Mouse (Mus musculus) T-cell, adult 2 months (primary cell): ENCODE results near the gene Gm45808.
"Not testable (repeated sequence)": the region's sequence is repeated elsewhere in the genome, so short reads cannot be mapped to it uniquely, and the experiment has no call there.

Experiments
- DNase-seq: peaks from one replicate; pipeline ENCODE4 v3.0.0; 2022; ENCODE audit warnings: low spot score

Gene Gm45808

GRCm38 (mm10) chr7:45486761-45487415 is at the start of gene Gm45808:
TSS of gene Gm45808 (minus strand) at chr7:45486811.
- no peak for DNase-seq

DNA sequence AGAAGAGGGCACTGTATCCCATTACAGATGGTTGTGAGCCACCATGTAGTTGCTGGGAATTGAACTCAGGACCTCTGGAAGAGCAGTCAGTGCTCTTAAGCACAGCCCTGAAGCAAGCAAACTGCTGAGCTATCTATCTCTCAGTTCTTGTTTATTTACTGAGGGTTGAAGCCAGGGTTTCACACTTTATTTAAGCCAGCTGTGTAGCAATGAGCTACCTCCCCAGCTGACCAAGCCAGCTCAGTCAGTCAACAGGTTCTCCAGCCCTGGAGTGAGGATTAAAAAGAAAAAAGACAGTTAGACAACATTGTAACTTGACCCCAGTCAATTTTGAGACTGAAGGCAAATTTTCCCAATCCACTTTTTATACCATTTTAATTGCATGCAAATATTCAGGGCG is 49.1 kb upstream of the Gm45808 start:
- DNase-seq: no peak

DNA sequence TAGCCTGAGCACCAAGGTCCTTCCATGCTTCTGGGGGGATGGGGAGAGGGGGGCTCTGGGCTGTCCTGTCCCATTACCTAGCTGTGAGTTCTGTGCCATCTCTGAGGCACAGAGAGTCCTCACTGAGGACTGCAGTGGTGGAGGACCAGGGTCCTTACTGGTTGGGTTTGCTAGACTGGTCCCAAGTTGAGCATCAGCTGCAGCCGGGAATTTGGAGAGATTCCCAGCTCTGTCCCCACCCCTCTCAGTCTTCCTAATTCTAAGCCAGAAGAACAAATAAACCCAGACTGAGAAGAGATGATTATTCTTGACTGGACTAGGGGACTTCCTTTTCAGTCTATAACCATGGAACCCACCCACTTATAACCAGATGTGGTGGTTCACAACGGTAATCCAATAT is 44.0 kb upstream of the Gm45808 start:
- DNase-seq: no peak

DNA sequence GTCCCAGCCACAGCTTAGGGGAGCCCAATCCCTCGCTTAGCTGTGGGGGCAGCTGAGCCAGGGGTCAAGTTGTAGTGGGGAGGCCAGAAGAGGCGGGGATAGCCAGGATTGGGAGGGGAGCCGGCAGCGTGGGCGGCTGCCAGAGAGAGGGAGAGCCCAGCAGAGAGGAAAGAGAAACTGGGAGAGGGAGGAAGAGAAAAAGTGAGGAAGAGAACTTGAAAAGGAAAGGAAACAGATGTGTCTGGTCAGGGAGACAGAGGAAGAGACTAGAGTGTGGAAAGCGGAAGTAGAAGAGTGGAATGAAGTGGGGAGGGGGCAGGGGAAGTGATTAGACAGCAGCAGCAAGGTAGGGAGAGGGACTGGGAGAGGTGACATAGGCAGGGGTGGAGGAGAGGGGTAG is 42.9 kb upstream of the Gm45808 start:
- DNase-seq: no peak

- not testable (repeated sequence) for DNase-seq
These were observed 40.6 kb upstream of the Gm45808 start for GRCm38 (mm10) chr7:45527169-45527568.

DNA sequence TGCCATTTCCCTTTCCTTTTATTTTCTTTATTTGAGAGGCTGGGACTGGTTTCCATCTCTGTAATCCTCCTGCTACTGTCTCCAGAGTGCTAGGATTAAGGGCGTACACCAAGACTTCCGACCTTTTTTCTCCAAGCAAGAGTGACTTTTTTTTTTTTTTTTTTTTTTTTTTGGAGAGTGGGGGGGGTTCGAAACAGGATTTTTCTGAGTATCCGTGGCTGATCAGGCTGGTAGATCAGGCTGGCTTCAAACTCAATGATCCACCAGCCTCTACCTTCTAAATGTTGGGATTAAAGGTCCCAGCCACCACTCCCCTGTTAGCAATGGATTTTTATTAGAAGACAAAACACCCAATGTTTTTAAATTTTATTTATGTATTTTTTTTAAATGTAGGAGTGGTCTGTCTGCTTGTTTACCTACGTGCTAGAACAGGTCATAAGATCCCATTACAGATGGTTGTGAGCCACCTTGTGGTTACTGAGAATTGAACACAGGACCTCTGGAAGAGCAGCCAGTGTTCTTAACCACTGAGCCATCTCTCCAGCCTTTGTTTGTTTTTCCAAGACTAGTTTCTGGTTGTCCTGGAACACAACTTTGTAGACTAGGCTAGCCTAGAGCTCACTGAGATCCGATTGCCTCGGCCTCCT is 40.0 kb upstream of the Gm45808 start:
- peak; percentile 64 for DNase-seq

DNA sequence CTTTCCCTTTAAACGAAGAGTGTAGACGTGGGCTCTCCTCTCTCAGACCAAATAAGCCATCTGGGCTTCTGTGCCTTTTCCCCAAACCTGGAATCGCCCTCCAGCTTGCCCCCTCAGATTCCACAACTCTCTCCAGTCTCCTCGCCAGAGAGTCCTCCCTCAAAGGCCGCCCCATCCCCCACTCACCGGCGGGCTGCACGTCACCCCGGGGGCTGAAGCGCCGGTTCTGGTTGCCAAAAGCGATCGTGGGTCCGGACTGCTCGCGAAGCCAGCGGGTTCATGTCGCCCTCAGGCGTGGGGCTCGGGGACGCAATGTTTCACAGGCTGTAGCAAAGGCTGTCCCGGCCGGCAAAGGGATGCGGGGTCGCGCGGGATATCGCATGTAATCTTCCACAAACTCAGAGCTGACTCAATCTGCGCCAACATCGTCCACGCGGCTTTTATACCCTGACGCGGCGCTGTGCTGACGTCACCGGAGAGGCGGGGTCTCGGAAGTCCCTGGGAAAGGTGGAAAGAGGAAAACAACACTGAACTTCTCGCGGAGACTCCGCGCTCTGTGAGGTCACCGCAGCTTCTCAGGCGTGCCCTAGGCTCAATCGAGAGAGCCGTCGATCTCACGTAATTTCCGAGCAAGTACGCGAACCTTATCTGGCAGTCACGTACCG is 39.3 kb upstream of the Gm45808 start, which contains the start of the genes Ppp1r15a and Plekha4:
TSS of gene Ppp1r15a (minus strand) at position 460 of the 665 bp plus-strand sequence.
TSS of gene Plekha4 (plus strand) at position 522 of the 665 bp plus-strand sequence.
- DNase-seq: peak; percentile 98

GRCm38 (mm10) chr7:45524841-45525621 is 38.4 kb upstream of the Gm45808 start:
- peak; percentile 14 for DNase-seq

DNA sequence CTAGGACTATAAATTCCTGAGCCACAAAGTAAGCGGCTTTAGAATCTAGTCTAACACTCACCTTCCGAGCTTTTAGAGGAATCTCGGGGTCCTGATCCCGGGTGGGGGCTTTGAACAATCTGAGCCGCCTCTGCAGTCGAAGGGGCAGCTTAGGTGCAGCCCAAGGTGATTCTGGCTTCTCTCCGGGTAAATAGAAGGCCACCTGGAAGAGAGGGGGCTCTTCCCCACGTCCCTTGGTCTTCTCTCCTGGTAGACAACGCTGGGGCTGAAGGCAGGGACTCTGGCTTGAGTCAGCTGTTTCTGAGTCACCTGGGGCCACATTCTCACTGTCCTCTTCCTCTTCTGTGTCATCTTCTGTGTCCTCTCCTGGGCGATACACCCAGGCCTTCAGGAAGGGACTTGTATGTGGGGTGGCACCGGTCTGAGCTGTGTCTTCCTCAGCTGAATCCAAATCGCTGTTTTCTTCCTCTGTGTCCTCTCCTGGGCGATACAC is 37.1 kb upstream of the Gm45808 start:
- DNase-seq: no peak

- DNase-seq: peak; percentile 5
These were observed 36.5 kb upstream of the Gm45808 start for GRCm38 (mm10) chr7:45522957-45523676.

DNA sequence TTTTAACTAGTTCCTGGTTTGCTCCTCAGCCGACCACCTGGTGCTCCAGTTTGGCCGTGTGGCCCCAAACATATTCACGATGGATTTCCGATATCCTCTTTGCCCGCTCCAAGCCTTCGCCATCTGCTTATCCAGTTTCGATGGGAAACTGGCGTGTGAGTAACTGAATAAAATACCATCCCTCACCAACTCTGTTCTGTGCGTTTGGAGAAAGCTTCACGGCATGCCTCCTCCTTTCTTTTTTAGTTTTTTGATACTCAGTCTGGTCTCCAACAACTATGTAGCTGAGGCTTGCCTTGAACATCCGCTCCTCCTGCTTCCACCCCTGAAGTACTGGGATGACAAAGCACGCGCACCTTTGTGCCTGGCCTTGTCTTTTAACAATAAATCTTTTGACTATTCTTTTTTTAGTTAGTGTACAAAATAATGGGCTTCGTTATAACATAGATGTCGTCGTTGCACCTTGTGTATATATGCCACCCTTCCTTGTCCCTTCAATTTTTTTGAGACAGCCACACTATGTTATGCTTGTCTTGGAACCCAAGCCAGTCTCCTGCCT is 35.7 kb upstream of the Gm45808 start:
- DNase-seq: no peak

GRCm38 (mm10) chr7:45521728-45522184 is 35.1 kb upstream of the Gm45808 start:
- DNase-seq: peak; percentile 96

GRCm38 (mm10) chr7:45520605-45521004 is 34.0 kb upstream of the Gm45808 start:
- DNase-seq: no peak

GRCm38 (mm10) chr7:45519345-45520120 is 32.9 kb upstream of the Gm45808 start:
- DNase-seq: peak; percentile 65

DNA sequence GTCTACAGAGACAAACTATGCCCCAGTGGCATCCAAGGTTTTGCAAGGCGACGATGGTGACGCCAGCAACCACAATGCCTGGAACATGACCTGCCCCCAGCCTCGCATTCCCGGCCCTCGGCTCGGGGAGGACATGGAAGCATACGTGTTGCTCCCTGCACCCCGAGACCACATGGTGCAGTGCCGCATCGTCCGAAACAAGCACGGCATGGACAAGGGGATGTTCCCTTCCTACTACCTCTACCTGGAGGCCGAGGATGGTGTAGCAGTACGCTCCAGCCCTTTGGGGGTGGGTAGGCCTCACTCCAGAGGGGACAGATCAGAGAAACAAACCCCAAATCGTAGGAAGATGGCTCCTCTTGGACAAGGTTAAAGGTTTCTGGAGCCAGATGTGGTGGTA is 32.0 kb upstream of the Gm45808 start:
- DNase-seq: no peak

- DNase-seq: peak; percentile 8
These were observed 30.2 kb upstream of the Gm45808 start for GRCm38 (mm10) chr7:45516846-45517245.

DNA sequence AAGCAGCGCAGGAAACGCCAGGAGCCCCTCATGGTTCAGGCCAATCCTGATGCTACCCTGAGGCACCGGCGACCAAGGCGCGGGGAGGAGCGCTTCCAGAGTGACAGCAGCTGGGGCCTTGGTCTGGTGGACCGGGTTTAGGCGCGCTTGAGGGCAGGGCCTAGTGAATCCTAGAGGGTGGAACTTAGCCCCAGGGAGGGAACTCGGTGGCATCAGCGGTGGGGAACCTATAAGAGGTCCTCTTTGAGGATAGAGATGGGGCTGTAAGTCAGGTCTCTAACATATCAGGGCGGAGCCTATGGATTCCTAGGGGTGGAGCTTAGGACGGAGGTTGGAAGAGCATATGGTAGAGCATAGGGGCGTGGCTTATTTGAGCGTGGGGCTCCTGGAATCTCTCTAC is 28.8 kb upstream of the Gm45808 start:
- DNase-seq: no peak

GRCm38 (mm10) chr7:45514411-45514810 is 27.8 kb upstream of the Gm45808 start:
- no peak for DNase-seq

DNA sequence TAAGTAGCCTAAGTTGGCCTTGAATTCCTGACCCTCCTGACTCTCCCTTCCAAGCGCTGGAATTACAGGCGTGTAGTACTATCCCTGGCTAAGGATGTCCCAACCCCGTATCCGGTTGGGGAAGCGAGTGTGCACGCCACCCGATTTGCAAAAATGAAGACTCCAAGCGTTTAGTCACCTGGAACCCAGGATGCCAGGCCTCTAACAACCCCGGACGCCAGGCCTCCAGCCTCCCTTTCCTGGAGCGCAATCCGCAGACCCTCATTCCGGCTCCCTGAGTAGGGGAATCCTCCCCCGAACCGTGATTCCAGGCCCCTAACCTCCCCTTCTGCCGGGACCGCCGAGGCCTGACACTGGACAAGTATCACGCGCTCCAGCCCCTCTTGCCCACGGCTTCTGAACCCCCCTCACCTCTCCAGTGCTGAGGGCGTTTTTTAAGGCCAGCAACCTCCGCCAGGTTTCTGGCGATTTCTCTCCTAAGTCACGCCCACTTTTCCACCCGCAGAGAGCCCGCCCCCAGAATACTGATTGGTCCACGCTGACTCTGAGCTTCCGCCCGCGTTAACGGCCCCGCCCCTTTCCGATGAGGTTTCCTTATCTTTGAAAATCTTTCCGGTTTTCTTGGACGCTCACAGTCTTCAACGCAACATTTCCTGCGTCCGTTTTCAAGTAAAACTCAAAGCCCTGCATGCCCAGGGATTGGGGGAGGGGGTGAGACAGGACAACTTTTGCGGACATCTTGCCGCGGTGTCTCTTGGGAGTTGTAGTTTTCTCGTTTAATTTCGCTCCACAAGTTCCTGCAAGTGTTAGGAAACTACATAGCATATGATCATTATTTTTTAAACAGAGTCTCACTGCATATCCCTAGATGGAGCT is 23.5 kb upstream of the Gm45808 start, which contains the start of gene Nucb1:
TSS of gene Nucb1 (minus strand) at position 495 of the 876 bp plus-strand sequence.
- DNase-seq: peak; percentile 92
